Mouse (Mus musculus) ZHBTc4 (cell line): ENCODE measurements around the gene Pex3.
"Not testable (repeated sequence)": the region's sequence is repeated elsewhere in the genome, so short reads cannot be mapped to it uniquely, and the experiment has no call there.

Source experiments
- DNase-seq: peaks from one replicate; pipeline ENCODE4 v3.0.0-alpha.2; 2011; ENCODE audit warnings: low read depth, low spot score

The Pex3 gene

DNA sequence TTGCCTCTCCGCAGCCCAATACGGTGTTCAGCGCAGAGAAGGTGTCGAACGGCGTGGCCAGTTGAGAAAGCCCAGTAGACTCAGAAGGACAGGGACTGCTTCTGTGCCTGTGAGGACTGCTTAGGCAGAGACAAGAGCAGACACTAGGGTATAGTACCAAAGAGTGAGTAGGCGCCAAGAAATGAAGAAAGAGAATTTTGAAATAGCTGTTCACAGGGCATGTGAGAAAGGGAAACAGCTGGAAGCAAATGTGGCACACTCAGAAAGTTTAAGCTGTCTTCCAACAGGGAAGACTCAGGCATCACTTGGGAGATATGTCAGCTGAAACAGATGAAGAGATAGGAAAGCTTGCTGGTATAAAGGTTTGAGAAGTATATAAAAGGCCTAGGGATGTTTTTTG, 16.2 kb downstream of the Pex3 start:
- DNase-seq, result no peak

- DNase-seq, result no peak
These were observed 18.2 kb downstream of the Pex3 start for GRCm38 (mm10) chr10:13534751-13535150.

DNA sequence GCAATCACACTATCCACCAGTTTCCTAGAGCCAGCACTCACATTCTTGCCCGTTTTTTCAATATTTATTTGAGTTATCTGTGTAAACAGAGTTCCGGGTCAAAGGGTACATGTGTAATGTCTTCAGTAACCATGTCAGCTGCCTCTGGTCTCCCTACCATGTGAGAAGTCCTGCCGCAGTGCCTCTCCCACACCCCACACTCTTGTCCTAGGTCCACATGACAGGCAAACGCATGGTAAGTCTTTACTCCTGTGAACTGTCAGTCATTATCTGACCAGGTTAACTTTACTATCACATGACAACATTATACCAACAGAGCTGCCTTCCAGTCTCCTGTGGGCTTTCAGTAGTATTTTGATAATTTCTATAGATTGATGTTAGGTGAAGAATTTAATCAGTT, 24.8 kb downstream of the Pex3 start:
- no peak for DNase-seq

GRCm38 (mm10) chr10:13521857-13522256, 31.1 kb downstream of the Pex3 start:
- no peak for DNase-seq

DNA sequence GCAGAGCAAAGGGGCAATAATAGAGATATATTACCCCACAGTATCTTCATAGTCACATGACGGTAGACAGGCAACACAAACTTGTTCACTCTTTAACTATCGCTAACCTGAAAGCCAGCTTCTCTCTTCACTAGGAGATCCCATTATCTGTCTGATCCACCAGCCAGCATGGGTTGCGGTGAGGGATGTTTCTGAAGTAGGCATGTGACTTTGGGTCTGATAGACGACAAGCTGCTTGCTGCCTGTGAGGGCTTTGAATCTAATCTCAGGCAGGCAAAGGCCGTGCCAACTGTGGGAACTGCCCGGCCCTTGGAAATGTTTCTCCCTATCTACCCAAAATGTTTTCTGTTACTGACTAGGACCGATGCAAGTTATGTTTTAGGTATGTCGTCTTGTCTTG, 50.6 kb downstream of the Pex3 start:
- no peak for DNase-seq

DNA sequence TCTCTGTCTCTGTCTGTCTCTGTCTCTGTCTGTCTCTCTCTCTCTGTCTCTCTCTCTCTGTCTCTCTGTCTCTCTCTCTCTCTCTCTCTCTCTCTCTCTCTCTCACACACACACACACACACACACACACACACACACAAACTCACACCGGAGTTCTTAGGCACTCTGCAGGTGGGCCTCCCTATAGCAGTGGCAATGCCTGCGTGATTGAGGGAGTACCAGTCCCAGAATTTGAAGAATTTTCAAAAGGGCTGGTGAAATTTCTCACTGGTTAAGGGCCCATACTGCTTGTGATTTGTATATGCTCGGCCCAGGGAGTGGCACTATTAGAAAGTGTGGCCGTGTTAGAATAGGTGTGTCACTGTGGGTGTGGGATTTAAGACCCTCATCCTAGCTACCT, 51.4 kb downstream of the Pex3 start:
- DNase-seq, result not testable (repeated sequence)

DNA sequence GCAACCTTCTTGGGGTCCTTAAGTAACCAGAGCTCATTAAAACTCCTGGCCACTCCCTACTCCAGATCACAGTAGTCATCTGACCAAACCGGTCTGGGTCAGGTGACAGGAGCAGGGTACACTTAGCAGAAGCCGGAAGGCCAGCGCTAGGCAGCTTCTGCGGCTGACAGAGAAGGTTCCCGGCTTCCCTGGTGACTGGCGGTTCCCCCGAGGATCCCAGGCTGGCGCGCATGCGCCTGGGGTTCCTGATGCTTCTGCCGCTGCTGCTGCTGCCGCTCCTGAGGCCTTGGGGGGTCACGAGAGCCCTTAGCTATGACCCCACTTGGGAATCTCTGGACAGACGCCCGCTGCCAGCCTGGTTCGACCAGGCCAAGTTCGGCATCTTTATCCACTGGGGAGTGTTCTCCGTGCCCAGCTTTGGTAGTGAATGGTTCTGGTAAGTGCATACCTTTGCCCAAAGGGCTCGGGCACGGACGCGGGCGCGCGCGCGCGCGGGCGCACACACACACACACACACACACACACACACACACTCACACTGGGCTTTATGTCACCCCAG, 51.9 kb downstream of the Pex3 start:
- peak; percentile 91 for DNase-seq

DNA sequence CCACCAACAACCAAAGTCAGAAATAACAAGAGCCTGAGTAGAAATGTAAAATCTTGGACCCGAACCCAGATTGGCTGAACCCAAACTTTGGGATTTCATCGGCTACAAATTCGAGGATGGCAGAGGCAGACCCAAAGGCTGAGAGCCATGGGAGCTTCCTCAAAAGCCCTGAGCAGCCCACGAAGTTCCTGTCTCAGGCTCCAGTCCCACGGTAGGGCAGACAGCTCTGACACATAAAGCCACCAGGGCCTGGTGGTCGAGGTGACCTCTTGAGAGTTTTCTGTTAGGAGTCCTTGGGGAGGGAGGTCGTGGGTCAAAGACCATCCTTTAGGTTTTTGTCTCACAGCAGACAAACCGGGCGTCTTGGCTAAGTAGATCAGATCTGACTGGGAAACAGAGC, 52.5 kb downstream of the Pex3 start:
- no peak for DNase-seq

DNA sequence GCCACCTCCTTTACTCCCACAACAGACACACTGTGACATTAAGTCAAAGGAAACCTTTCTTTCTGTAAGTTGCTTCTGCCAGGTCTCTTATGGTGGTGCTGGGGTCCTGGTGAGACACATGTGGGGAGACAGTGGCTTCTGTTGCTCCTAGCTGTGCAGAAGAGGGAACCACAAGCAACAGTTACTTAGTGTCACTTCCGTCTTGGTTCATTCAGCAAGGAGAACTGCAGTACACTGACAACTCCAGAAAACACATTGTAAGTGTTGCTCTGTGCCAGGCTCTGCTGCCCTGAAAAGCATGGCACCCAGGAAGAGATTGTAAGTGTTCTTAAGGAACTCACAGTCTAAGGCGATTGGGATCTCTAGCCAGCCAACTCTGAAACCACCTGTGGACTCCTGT, 53.6 kb downstream of the Pex3 start, which contains the start of gene Fuca2:
Gene Fuca2 (plus strand): TSS at position 210 of the 400 bp plus-strand sequence.
- no peak for DNase-seq

DNA sequence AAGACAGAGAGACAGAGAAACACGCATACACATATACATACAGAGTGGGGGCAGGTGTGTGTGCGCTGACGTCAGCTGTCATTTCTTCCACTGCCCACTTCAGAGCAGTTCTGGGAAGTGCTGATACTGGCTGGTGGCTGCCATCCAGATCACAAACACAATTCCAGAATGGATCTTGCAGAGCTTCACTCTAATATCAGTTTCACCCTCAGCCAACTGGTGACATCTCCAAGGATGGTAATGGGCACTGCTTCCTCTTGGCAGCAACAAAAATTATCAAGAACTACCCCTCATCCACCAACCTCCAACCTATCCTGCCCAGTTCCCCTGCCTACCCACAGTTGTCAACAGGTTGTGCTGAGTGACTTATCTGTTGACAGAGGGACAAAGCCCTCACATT, 56.6 kb downstream of the Pex3 start:
- DNase-seq, result no peak

GRCm38 (mm10) chr10:13493978-13494686, 58.8 kb downstream of the Pex3 start:
- no peak for DNase-seq

GRCm38 (mm10) chr10:13489671-13490070, 63.3 kb downstream of the Pex3 start:
- DNase-seq, result no peak

DNA sequence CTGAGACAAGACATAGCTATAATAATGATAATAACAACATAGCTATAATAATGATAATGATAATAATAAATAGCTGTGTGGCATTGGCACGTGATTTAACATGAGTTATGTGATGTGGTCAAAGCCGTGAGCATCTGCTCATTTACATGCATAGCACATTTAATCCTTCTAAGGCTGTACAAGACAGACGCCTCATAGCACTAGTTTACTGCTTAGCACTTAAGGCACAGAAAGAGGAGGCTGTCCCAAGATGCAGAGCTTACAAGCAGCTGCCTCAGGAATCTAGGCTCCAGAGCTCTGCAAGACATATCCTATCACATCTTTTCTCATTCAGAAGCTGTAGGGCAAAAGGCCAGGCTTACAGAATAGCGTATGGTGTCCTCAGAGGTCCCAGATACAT, 67.0 kb downstream of the Pex3 start:
- no peak for DNase-seq

GRCm38 (mm10) chr10:13479341-13479740, 73.6 kb downstream of the Pex3 start:
- DNase-seq, result no peak

GRCm38 (mm10) chr10:13475121-13475520, 77.8 kb downstream of the Pex3 start:
- peak; percentile 19 for DNase-seq

DNA sequence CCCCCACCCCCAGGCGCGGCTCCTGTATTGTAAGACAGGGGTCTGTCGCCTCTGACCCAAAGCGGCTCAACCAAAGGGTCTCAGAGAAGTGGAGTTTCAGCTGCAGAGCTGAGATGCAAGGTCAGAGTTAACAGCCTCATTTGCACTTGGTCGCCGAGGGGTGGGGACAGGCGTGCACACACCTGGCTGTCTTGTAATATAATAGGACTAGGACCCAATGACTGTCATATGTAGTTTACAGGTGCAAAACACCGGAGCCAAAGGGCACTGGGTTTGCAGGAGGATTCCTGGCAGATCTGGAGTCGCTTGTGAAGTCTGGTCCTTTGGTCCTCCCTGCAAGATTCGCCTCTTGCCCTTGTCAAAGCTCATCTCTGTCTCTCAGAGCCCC, 78.4 kb downstream of the Pex3 start:
- DNase-seq, result no peak
